Mouse (Mus musculus) frontal cortex, postnatal 36 days (tissue): ENCODE results near the gene Olfr1104.

Experiments
- DNase-seq, 2 experiments: peaks; one replicate each; pipeline ENCODE4 v3.0.0; 2022; ENCODE audit warnings: low spot score in 2 of 2

Gene Olfr1104

GRCm38 (mm10) chr2:87026980-87027379 lies at the start of gene Olfr1104:
Gene Olfr1104, minus strand, starts transcription at chr2:87027080.
- no peak for DNase-seq

GRCm38 (mm10) chr2:87075717-87076116 lies 48.8 kb upstream of the Olfr1104 start, which contains the start of gene Olfr1107:
Gene Olfr1107, minus strand, starts transcription at chr2:87075817.
- DNase-seq, result no peak

DNA sequence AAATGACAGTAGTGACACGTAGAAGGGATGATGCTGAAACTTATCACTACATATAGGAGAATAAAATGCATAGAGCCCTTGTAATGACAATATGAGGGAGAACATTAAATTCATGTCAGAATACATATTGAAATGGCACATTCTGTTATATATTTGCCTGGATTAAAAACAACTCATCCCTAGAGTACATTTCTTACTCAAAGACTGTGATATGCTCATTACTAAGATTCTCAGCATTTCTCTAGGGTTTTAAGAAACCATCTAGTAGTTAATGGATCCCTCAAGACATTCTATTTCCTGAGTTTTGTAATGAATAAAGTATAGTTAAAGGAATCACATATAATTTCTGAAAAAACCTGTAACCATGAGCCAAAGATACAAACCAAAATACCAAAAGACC lies 25.3 kb upstream of the Olfr1104 start, which contains the start of gene Olfr1106:
Olfr1106 (minus strand) TSS at position 101 of the 400 bp plus-strand sequence.
- no peak for DNase-seq

DNA sequence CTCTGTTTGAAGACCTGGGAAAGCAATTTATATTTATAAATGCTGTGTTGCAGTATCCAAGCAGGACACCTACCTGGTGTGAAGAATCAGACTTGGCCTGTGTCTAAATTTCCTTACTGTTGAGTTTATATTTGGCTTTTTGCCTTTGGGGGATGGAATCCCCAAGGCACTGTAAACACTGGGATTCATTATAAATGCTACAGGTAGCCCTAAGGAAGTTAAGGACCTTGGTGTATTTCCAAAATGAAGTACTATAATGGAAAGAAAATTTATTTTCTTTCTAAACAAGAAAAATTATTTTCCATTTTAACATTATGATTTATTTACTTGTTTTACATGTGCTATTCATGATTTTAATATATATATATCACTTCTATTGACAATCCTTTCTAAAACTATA lies 9.6 kb upstream of the Olfr1104 start, which contains the start of gene Olfr1105:
Olfr1105 (minus strand) TSS at position 101 of the 400 bp plus-strand sequence.
- no peak for DNase-seq

DNA sequence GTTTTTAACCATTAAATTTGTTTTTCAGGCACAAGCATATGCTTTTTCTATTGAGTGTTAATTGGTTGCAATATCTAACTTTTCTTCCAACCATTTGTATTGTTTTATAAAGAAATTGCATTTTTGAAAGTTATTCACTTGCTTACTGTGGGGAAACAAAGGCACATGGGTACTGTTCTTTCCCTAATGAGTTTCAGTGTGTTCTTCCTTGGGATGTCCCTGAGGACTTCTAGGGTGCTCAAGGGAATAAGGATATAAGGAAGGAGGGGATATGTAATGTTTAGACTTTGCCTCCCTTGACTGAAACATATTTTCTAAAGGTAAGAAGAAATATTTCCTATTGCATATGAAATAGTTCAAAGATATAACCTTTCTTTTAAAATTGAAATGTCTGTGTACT lies 28.8 kb downstream of the Olfr1104 start, which contains the start of gene Olfr1102:
Olfr1102 (plus strand) TSS at position 301 of the 400 bp plus-strand sequence.
- no peak for DNase-seq

- DNase-seq, result no peak
Observed at GRCm38 (mm10) chr2:86991121-86991520, 35.8 kb downstream of the Olfr1104 start, which contains the start of gene Olfr1101. Gene Olfr1101, minus strand, starts transcription at chr2:86991221.

DNA sequence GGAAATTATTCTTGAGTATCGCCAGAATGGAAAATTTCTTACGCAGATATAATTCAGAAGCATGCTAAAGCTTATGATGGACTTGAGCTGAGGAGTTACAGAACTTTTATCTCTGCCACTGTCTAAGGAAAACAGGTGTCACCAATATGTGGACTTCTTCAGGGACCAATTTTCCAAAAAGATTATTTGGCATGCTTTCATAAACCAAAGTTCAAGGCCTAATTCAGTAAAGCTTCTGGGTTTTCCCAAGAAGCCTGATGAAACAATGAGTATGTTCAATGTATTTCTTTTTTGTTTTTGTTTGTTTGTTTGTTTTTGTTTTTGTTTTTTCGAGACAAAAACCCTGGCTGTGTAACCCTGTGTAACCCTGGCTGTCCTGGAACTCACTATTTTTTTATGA lies 47.0 kb downstream of the Olfr1104 start, which contains the start of gene Olfr1100:
Olfr1100 (minus strand) TSS at position 101 of the 400 bp plus-strand sequence.
- no peak for DNase-seq
